Mouse (Mus musculus): ENCODE data around the gene Nt5dc3. TPM values are rescaled to one million over a fixed set of nuclear protein-coding genes. Genes with fewer than 3 reads are reported as not detected.

Gene Nt5dc3
- polyA plus RNA-seq, 1 experiment from 2014 or later: 2.1 TPM

- H3K9ac ChIP-seq (ENCODE audit: low read depth, low read length): no peak overlapping the region
- H3K27me3 ChIP-seq (ENCODE audit: control insufficient read depth, insufficient read depth, low read length): no peaks in the 10 kb centered on the region
- H3K27ac ChIP-seq (ENCODE audit: low read depth, low read length): no peak overlapping the region
- H3K9me3 ChIP-seq (replicated peaks; ENCODE audit: control insufficient read depth, low read length): no peaks in the 10 kb centered on the region
- H3K4me3 ChIP-seq (ENCODE audit: low read depth, low read length): no peak overlapping the region
- H3K36me3 ChIP-seq (ENCODE audit: control insufficient read depth, insufficient read depth, low read length): no peaks in the 10 kb centered on the region
- no peaks in the 10 kb centered on the region; the same call in 1 of the 2 replicates for H3K4me1 ChIP-seq (ENCODE audit: control insufficient read depth, insufficient read depth, low read length)
- 88% methylated on average over 6 of the region's 6 CpGs for WGBS (ENCODE audit: insufficient replicate concordance)
- no peak for ATAC-seq (replicated peaks; ENCODE audit: insufficient number of reproducible peaks, low FRiP score, low TSS enrichment)
- no peak overlapping the region for H3K4me2 ChIP-seq
These were observed 20.6 kb upstream of the Nt5dc3 start for GRCm38 (mm10) chr10:86758211-86758610.

GRCm38 (mm10) chr10:86761236-86761635 lies 17.6 kb upstream of the Nt5dc3 start:
- H3K27me3 ChIP-seq (ENCODE audit: control insufficient read depth, insufficient read depth, low read length): no peaks in the 10 kb centered on the region
- WGBS (ENCODE audit: insufficient replicate concordance): 80% methylated on average over 1 of the region's 1 CpGs
- H3K27ac ChIP-seq (ENCODE audit: low read depth, low read length): no peak overlapping the region
- no peak overlapping the region for H3K4me3 ChIP-seq (ENCODE audit: low read depth, low read length)
- no peak overlapping the region for H3K9ac ChIP-seq (ENCODE audit: low read depth, low read length)
- no peak overlapping the region for H3K4me2 ChIP-seq
- no peak for ATAC-seq (replicated peaks; ENCODE audit: insufficient number of reproducible peaks, low FRiP score, low TSS enrichment)
- H3K4me1 ChIP-seq (ENCODE audit: control insufficient read depth, insufficient read depth, low read length): no peaks in the 10 kb centered on the region
- H3K9me3 ChIP-seq (replicated peaks; ENCODE audit: control insufficient read depth, low read length): no peaks in the 10 kb centered on the region
- no peaks in the 10 kb centered on the region for H3K36me3 ChIP-seq (ENCODE audit: control insufficient read depth, insufficient read depth, low read length)

- Histone ChIP-seq H3K4me2 (no peak overlapping the region), H3K9me3 (replicated peaks; ENCODE audit: control insufficient read depth, low read length) (no peaks in the 10 kb centered on the region), H3K27ac (ENCODE audit: low read depth, low read length) (no peak overlapping the region), H3K27me3 (ENCODE audit: control insufficient read depth, insufficient read depth, low read length) (no peaks in the 10 kb centered on the region), H3K4me1 (ENCODE audit: control insufficient read depth, insufficient read depth, low read length) (no peaks in the 10 kb centered on the region), H3K36me3 (ENCODE audit: control insufficient read depth, insufficient read depth, low read length) (no peaks in the 10 kb centered on the region), H3K9ac (ENCODE audit: low read depth, low read length) (no peak overlapping the region), H3K4me3 (ENCODE audit: low read depth, low read length) (no peak overlapping the region)
- no peak for ATAC-seq (replicated peaks; ENCODE audit: insufficient number of reproducible peaks, low FRiP score, low TSS enrichment)
- 28% methylated on average over 7 of the region's 7 CpGs for WGBS (ENCODE audit: insufficient replicate concordance)
These were observed 17.0 kb upstream of the Nt5dc3 start for GRCm38 (mm10) chr10:86761722-86762383.

- 40% methylated on average over 3 of the region's 3 CpGs for WGBS (ENCODE audit: insufficient replicate concordance)
- Histone ChIP-seq H3K36me3 (ENCODE audit: control insufficient read depth, insufficient read depth, low read length) (no peaks in the 10 kb centered on the region), H3K27ac (ENCODE audit: low read depth, low read length) (no peak overlapping the region), H3K9ac (ENCODE audit: low read depth, low read length) (no peak overlapping the region), H3K4me3 (ENCODE audit: low read depth, low read length) (no peak overlapping the region), H3K4me1 (ENCODE audit: control insufficient read depth, insufficient read depth, low read length) (no peaks in the 10 kb centered on the region), H3K27me3 (ENCODE audit: control insufficient read depth, insufficient read depth, low read length) (no peaks in the 10 kb centered on the region), H3K9me3 (replicated peaks; ENCODE audit: control insufficient read depth, low read length) (no peaks in the 10 kb centered on the region), H3K4me2 (no peak overlapping the region)
- no peak for ATAC-seq (replicated peaks; ENCODE audit: insufficient number of reproducible peaks, low FRiP score, low TSS enrichment)
These were observed 16.4 kb upstream of the Nt5dc3 start for GRCm38 (mm10) chr10:86762384-86762730.

DNA sequence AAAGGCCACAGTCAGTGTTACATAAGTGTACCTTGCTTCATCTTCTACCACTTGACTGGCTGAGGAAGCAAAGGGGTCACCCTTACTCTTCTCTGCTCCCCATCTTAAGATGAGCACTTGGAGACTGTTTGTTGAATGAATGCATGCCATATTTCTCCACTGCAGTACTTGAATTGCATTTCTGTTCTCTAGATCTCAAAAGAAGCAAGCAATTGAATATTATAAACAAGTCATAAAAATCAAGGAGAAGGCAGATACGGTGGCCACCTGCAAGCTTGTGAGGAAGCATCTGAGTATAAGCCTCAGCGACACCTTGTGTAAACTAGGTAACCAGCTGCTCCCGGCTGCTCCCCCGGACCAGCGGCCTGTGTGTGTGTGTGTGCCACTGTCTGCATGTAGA lies 15.1 kb upstream of the Nt5dc3 start, which contains the start of gene Gm49358:
Gene Gm49358 (plus strand): TSS at position 301 of the 400 bp plus-strand sequence.
- ATAC-seq (replicated peaks; ENCODE audit: insufficient number of reproducible peaks, low FRiP score, low TSS enrichment): no peak
- WGBS (ENCODE audit: insufficient replicate concordance): 89% methylated on average over 5 of the region's 5 CpGs
- no peaks in the 10 kb centered on the region for H3K27me3 ChIP-seq (ENCODE audit: control insufficient read depth, insufficient read depth, low read length)
- no peak within 1 kb of the TSS for H3K27ac ChIP-seq (ENCODE audit: low read depth, low read length)
- H3K9me3 ChIP-seq (replicated peaks; ENCODE audit: control insufficient read depth, low read length): no peaks in the 10 kb centered on the region
- no peaks in the 10 kb centered on the region for H3K36me3 ChIP-seq (ENCODE audit: control insufficient read depth, insufficient read depth, low read length)
- no peak within 1 kb of the TSS for H3K4me3 ChIP-seq (ENCODE audit: low read depth, low read length)
- H3K4me2 ChIP-seq: no peak within 1 kb of the TSS
- H3K9ac ChIP-seq (ENCODE audit: low read depth, low read length): no peak within 1 kb of the TSS
- H3K4me1 ChIP-seq (ENCODE audit: control insufficient read depth, insufficient read depth, low read length): no peaks in the 10 kb centered on the region

DNA sequence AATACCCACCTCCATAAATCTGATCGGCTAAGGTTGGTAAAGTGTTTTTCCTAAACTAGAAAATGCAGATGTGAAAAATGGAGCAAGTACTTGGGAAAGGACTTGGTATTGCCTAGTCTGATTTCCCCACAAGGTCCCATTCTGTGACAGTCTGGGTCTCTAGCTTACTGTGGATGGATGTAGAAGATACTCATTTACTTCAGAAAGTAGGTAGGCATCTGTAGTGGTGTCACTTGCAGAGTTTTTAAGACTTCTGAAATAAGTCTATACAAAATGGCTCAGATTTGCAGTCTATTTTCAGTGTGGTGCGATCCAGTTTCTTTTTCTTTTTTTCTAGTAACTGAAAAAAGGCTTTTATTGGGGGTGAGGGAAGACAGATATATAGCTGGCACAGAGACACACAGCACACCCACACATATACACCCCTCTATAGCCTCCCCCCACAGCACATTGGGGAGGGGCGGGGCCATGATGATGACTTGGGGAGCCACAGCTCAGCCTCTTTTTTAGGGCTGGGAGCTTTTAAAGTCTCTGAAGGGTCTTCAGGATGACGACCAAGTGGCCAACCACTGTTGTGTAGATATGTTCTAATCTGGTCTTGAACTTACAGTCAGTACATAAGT lies 13.3 kb upstream of the Nt5dc3 start:
- ATAC-seq (replicated peaks; ENCODE audit: insufficient number of reproducible peaks, low FRiP score, low TSS enrichment): no peak
- H3K4me2 ChIP-seq: no peak overlapping the region
- WGBS (ENCODE audit: insufficient replicate concordance): 78% methylated on average over 4 of the region's 4 CpGs

DNA sequence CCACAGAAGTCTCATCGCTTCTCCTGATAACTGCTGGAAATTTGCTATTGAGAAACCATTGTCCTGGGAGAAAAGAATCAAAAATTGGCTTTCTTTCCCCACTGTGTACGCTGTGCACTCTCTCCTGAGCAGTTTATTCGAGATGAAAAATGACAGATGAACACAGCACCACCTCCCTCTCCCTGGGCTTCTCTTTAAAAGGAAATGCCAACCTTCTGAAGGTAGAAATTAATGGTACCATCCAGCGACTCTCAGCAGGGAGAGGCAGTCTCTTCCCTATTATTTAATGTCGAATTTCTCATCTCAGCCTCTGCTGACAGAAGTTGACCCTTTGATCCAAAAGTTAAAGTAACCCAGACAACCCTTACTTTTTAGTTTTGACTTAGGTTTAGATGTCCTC lies 9.6 kb upstream of the Nt5dc3 start:
- Histone ChIP-seq H3K9me3 (replicated peaks; ENCODE audit: control insufficient read depth, low read length) (no peaks in the 10 kb centered on the region), H3K4me2 (no peak overlapping the region), H3K4me3 (ENCODE audit: low read depth, low read length) (no peak overlapping the region), H3K27ac (ENCODE audit: low read depth, low read length) (no peak overlapping the region), H3K27me3 (ENCODE audit: control insufficient read depth, insufficient read depth, low read length) (no peaks in the 10 kb centered on the region), H3K36me3 (ENCODE audit: control insufficient read depth, insufficient read depth, low read length) (no peaks in the 10 kb centered on the region), H3K9ac (ENCODE audit: low read depth, low read length) (no peak overlapping the region), H3K4me1 (ENCODE audit: control insufficient read depth, insufficient read depth, low read length) (no peaks in the 10 kb centered on the region)
- ATAC-seq (replicated peaks; ENCODE audit: insufficient number of reproducible peaks, low FRiP score, low TSS enrichment): no peak
- WGBS (ENCODE audit: insufficient replicate concordance): 60% methylated on average over 5 of the region's 5 CpGs

More for the DNA sequence above, 13.3 kb upstream of the Nt5dc3 start:
- Histone ChIP-seq H3K36me3 (ENCODE audit: control insufficient read depth, insufficient read depth, low read length) (no peaks in the 10 kb centered on the region), H3K9ac (ENCODE audit: low read depth, low read length) (no peak overlapping the region), H3K27me3 (ENCODE audit: control insufficient read depth, insufficient read depth, low read length) (no peaks in the 10 kb centered on the region), H3K9me3 (replicated peaks; ENCODE audit: control insufficient read depth, low read length) (no peaks in the 10 kb centered on the region), H3K4me3 (ENCODE audit: low read depth, low read length) (no peak overlapping the region), H3K27ac (ENCODE audit: low read depth, low read length) (no peak overlapping the region), H3K4me1 (ENCODE audit: control insufficient read depth, insufficient read depth, low read length) (no peaks in the 10 kb centered on the region)

- no peak for ATAC-seq (replicated peaks; ENCODE audit: insufficient number of reproducible peaks, low FRiP score, low TSS enrichment)
These were observed 9.0 kb upstream of the Nt5dc3 start for GRCm38 (mm10) chr10:86769797-86770196.

GRCm38 (mm10) chr10:86771701-86772100 lies 7.1 kb upstream of the Nt5dc3 start:
- Histone ChIP-seq H3K4me1 (ENCODE audit: control insufficient read depth, insufficient read depth, low read length) (no peaks in the 10 kb centered on the region), H3K27me3 (ENCODE audit: control insufficient read depth, insufficient read depth, low read length) (no peaks in the 10 kb centered on the region), H3K9ac (ENCODE audit: low read depth, low read length) (no peak overlapping the region), H3K4me3 (ENCODE audit: low read depth, low read length) (no peak overlapping the region), H3K27ac (ENCODE audit: low read depth, low read length) (no peak overlapping the region), H3K4me2 (no peak overlapping the region), H3K36me3 (ENCODE audit: control insufficient read depth, insufficient read depth, low read length) (no peaks in the 10 kb centered on the region), H3K9me3 (replicated peaks; ENCODE audit: control insufficient read depth, low read length) (no peaks in the 10 kb centered on the region)
- WGBS (ENCODE audit: insufficient replicate concordance): 74% methylated on average over 5 of the region's 5 CpGs
- no peak for ATAC-seq (replicated peaks; ENCODE audit: insufficient number of reproducible peaks, low FRiP score, low TSS enrichment)

More at GRCm38 (mm10) chr10:86769797-86770196, 9.0 kb upstream of the Nt5dc3 start:
- no peak overlapping the region for H3K4me2 ChIP-seq
- H3K4me1 ChIP-seq (ENCODE audit: control insufficient read depth, insufficient read depth, low read length): no peaks in the 10 kb centered on the region
- H3K9ac ChIP-seq (ENCODE audit: low read depth, low read length): no peak overlapping the region
- no peak overlapping the region for H3K27ac ChIP-seq (ENCODE audit: low read depth, low read length)
- H3K27me3 ChIP-seq (ENCODE audit: control insufficient read depth, insufficient read depth, low read length): no peaks in the 10 kb centered on the region
- no peaks in the 10 kb centered on the region for H3K9me3 ChIP-seq (replicated peaks; ENCODE audit: control insufficient read depth, low read length)
- 53% methylated on average over 4 of the region's 4 CpGs for WGBS (ENCODE audit: insufficient replicate concordance)
- no peak overlapping the region for H3K4me3 ChIP-seq (ENCODE audit: low read depth, low read length)
- H3K36me3 ChIP-seq (ENCODE audit: control insufficient read depth, insufficient read depth, low read length): no peaks in the 10 kb centered on the region

All from heart, embryonic 11.5 days (tissue).